8 mouse cellular contexts compared by ENCODE assay signal in genomic region chr1:191894386-191894785, GRCm38 (mm10). TPM values are rescaled to one million over a fixed set of nuclear protein-coding genes. Genes with fewer than 3 reads are reported as not detected.
DNase-seq lines count a peak whose midpoint lies in the region; ATAC-seq lines count a peak whose summit lies in the region.

No protein-coding gene starts in this region.

- no peaks in the 10 kb centered on the region for H3K36me3 ChIP-seq in liver, embryonic 12.5 days

- no peak overlapping the region for H3K27ac ChIP-seq in liver, embryonic 12.5 days

- H3K4me2 ChIP-seq in liver, embryonic 12.5 days, result peak overlapping the region; percentile 21; the same call in 1 of the 2 replicates

- H3K27me3 ChIP-seq in liver, embryonic 12.5 days (replicated peaks), result peaks cover 45% of the 10 kb centered on the region

- WGBS in liver, embryonic 12.5 days (ENCODE audit: insufficient replicate concordance), result 68% methylated on average over 17 of the region's 17 CpGs

- intact Hi-C loops in heart, postnatal 10 days (cut with DNase I), result no loop called here

- H3K4me3 ChIP-seq in liver, embryonic 12.5 days, result no peak overlapping the region

- H3K9me3 ChIP-seq in liver, embryonic 12.5 days (replicated peaks), result no peaks in the 10 kb centered on the region

- peak; percentile 44 for DNase-seq in adrenal gland, adult 2 months
- no peak for DNase-seq in adrenal gland, postnatal 10 days
- peak; percentile 71 for DNase-seq in MN1 (ENCODE audit: low spot score)
- peak; percentile 46 to 55 for DNase-seq in heart, postnatal 10 days
- peak; percentile 32 for DNase-seq in skeletal muscle tissue, adult 2 months (ENCODE audit: low read depth, low spot score)
- no peak for DNase-seq in thymus, postnatal 0 days (ENCODE audit: low spot score)
- DNase-seq in cerebellum, postnatal 4 days (ENCODE audit: low spot score in 2 of 2), result no peak

- no peak overlapping the region for H3K9ac ChIP-seq in liver, embryonic 12.5 days

- peaks cover 14% of the 10 kb centered on the region for H3K4me1 ChIP-seq in liver, embryonic 12.5 days

- ATAC-seq in liver, embryonic 12.5 days, result no peak; the same call in 1 of the 2 replicates

RNA-seq across cellular contexts. Expression of gene Slc30a1, which starts 12.2 kb away (rescaled TPM):
- total RNA-seq in adrenal gland, adult 2 months (2021), result 10 to 100 TPM; 18.4 to 19.3 TPM
- 16.7 and 17.6 TPM in 2 replicates for polyA plus RNA-seq in adrenal gland, adult 2 months (2012; rRNA removed)
- 10 to 100 TPM; 16.6 to 21.0 TPM for total RNA-seq in adrenal gland, postnatal 10 days (2021)
- total RNA-seq in heart, postnatal 10 days (2021), result 10 to 100 TPM; 26.3 to 31.3 TPM
- 6.0 and 7.2 TPM in 2 replicates for polyA plus RNA-seq in liver, embryonic 12.5 days (2016; fragmentation: Nextera tagmentation; extraction: Ambion mirVana)
- polyA plus RNA-seq in thymus, postnatal 0 days (2015; fragmentation: Nextera tagmentation; extraction: Ambion mirVana), result 1.6 and 2.6 TPM in 2 replicates

Comparison
In these comparisons a context has a peak if more than half of its experiments do, and no peak if none do; other contexts are left out.
1. DNase-seq: peak in adrenal gland, adult 2 months (single experiment), MN1 (single experiment), heart, postnatal 10 days (2 of 2) and skeletal muscle tissue, adult 2 months (single experiment); none in adrenal gland, postnatal 10 days (single experiment), thymus, postnatal 0 days (single experiment) and cerebellum, postnatal 4 days (0 of 2).